ENCODE assay signal across 9 mouse cellular contexts in the genomic region with DNA sequence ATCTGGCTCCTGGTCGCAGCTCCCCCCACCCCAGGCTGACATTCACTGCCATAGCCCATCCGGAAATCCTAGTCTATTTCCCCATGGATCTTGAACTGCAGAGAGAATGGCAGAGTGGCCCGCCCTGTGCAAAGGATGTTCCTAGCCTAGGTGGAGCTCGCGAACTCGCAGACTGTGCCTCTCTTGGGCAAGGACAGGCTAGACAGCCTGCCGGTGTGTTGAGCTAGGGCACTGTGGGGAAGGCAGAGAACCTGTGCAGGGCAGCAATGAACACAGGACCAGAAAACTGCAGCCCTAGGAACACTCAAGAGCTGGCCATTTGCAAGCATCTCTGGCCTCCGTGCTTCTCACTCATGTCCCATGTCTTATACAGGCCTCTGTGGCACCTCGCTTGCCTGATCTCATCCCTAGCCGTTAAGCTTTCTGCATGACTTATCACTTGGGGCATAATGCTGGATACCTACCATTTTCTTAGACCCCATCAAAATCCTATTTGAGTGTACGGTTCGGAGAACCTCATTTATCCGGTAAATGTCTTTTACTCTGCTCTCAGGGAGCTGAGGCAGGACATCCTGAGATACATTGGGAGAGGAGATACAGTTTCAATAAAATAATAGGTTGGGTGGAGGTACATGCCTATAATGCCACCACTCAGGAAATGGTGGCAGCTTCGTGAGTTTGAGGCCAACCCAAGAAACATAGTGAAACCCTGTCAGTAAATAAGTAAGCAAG. TPM values are rescaled to one million over a fixed set of nuclear protein-coding genes. Genes with fewer than 3 reads are reported as not detected.
DNase-seq lines count a peak whose midpoint lies in the region; ATAC-seq and TF ChIP-seq lines count a peak whose summit lies in the region.
"Had no signal": no experiment of that assay in that cellular context is flagged by ENCODE, and none has a peak within 500 bp of the region (broad histone marks: within the 10 kb centered on the region; RNA-seq: fewer than 3 reads in every experiment).

No protein-coding gene starts in this region.

- H3K4me1 ChIP-seq in heart, embryonic 14.5 days (ENCODE audit: control insufficient read depth in 2 of 2, insufficient read depth in 2 of 2, low read length in 2 of 2), result peaks cover 8 to 14% of the 10 kb centered on the region in 2 experiments; a peak in 3 of 4 replicates
- no peaks in the 10 kb centered on the region for H3K4me1 ChIP-seq in cerebellum, adult 2 months (ENCODE audit: control insufficient read depth, insufficient read depth, low read length)
- peaks cover 14% of the 10 kb centered on the region for H3K4me1 ChIP-seq in limb, embryonic 12.5 days (replicated peaks)

- TF ChIP-seq CTCF in cerebellum, adult 2 months (IDR thresholded peaks at IDR 0.05; ENCODE audit: borderline replicate concordance, insufficient read depth, low read depth, low read length), result 0 out of 2 replicates have a peak, but pooled peaks have one; percentile 1

- no peak overlapping the region for H3K9ac ChIP-seq in heart, embryonic 14.5 days (ENCODE audit: low read length)
- H3K9ac ChIP-seq in limb, embryonic 12.5 days (replicated peaks), result no peak overlapping the region

- peak overlapping the region; percentile 65 for H3K4me2 ChIP-seq in heart, embryonic 14.5 days (ENCODE audit: low read length)
- H3K4me2 ChIP-seq in limb, embryonic 12.5 days, result peak overlapping the region; percentile 75; the same call in 1 of the 2 replicates

- no peaks in the 10 kb centered on the region for H3K36me3 ChIP-seq in heart, embryonic 14.5 days (ENCODE audit: control insufficient read depth, insufficient read depth, low read length)
- H3K36me3 ChIP-seq in limb, embryonic 12.5 days, result no peaks in the 10 kb centered on the region

- no peaks in the 10 kb centered on the region for H3K9me3 ChIP-seq in heart, embryonic 14.5 days (ENCODE audit: control insufficient read depth, low read length)
- H3K9me3 ChIP-seq in limb, embryonic 12.5 days, result no peaks in the 10 kb centered on the region

- peaks cover 45% of the 10 kb centered on the region for H3K27me3 ChIP-seq in heart, embryonic 14.5 days (ENCODE audit: control insufficient read depth, insufficient read depth, low read length)
- H3K27me3 ChIP-seq in cerebellum, adult 2 months (ENCODE audit: control insufficient read depth, insufficient read depth, low read length), result no peaks in the 10 kb centered on the region
- peaks cover 62% of the 10 kb centered on the region for H3K27me3 ChIP-seq in limb, embryonic 12.5 days

- peak overlapping the region in 1 of 2 experiments; percentile 36; a peak in 1 of 4 replicates for H3K4me3 ChIP-seq in heart, embryonic 14.5 days (ENCODE audit: control insufficient read depth in 1 of 2, insufficient read depth in 1 of 2, low read depth in 1 of 2, low read length in 2 of 2)
- peak overlapping the region; percentile 87 for H3K4me3 ChIP-seq in cerebellum, adult 2 months (replicated peaks; ENCODE audit: insufficient read depth, low read depth, low read length)
- H3K4me3 ChIP-seq in limb, embryonic 12.5 days (replicated peaks), result no peak overlapping the region

- no peak for ATAC-seq in heart, embryonic 14.5 days (ENCODE audit: insufficient number of reproducible peaks, insufficient read depth, low FRiP score, low read depth)
- ATAC-seq in limb, embryonic 12.5 days (ENCODE audit: insufficient number of reproducible peaks, insufficient read depth, low FRiP score, low TSS enrichment, low read depth), result no peak

- intact Hi-C loops in heart, postnatal 25 days (cut with DNase I), result no loop called here

- no peak overlapping the region for H3K27ac ChIP-seq in heart, embryonic 14.5 days (replicated peaks in 1 of 2; ENCODE audit: control insufficient read depth in 1 of 2, insufficient read depth in 1 of 2, low read depth in 2 of 2, low read length in 2 of 2)
- H3K27ac ChIP-seq in cerebellum, adult 2 months (ENCODE audit: insufficient read depth, low read length), result no peak overlapping the region
- H3K27ac ChIP-seq in limb, embryonic 12.5 days, result no peak overlapping the region

- no peak for DNase-seq in heart, postnatal 25 days (ENCODE audit: low spot score)
- peak; percentile 59 for DNase-seq in CD4-positive helper T cell, adult 2 months (ENCODE audit: low read depth, low spot score)
- DNase-seq in cerebellum, adult 2 months, result peak; percentile 62
- DNase-seq in spleen, postnatal 14 days (ENCODE audit: low spot score in 2 of 2), result no peak
- DNase-seq in kidney, postnatal 36 days, result no peak
- DNase-seq in adipocyte (ENCODE audit: low spot score), result no peak

- no peak for TF ChIP-seq POLR2A in cerebellum, adult 2 months (IDR thresholded peaks at IDR 0.05; ENCODE audit: borderline replicate concordance, insufficient read depth, low read length)

- WGBS in heart, embryonic 14.5 days, result 39% methylated on average over 14 of the region's 14 CpGs
- 64% methylated on average over 14 of the region's 14 CpGs for WGBS in cerebellum, adult 2 months
- WGBS in limb, embryonic 12.5 days, result 44% methylated on average over 14 of the region's 14 CpGs

RNA-seq across cellular contexts. Expression of gene Thy1, which starts 1.4 kb away (rescaled TPM):
- 2.5 and 2.7 TPM in 2 replicates for polyA plus RNA-seq in heart, embryonic 14.5 days (2014; fragmentation: Nextera tagmentation; extraction: Ambion mirVana)
- 10 to 100 TPM; 13.9 to 22.2 TPM for total RNA-seq in heart, postnatal 25 days (2021)
- 860 and 925 TPM in 2 replicates for polyA plus RNA-seq in cerebellum, adult 2 months (2012; rRNA removed)
- 0.47 TPM in 1 of 2 replicates, not detected in the other for polyA plus RNA-seq in limb, embryonic 12.5 days (2016; fragmentation: Nextera tagmentation; extraction: Ambion mirVana)
- total RNA-seq: granulocyte monocyte progenitor cell, adult 5-6 weeks had no signal

RNA-seq across cellular contexts. Expression of gene Usp2, which starts 22.2 kb away (rescaled TPM):
- polyA plus RNA-seq in heart, embryonic 14.5 days (2014; fragmentation: Nextera tagmentation; extraction: Ambion mirVana), result 73.5 and 80.7 TPM in 2 replicates
- total RNA-seq in heart, postnatal 25 days (2021), result 100 to 1,000 TPM in 1 of 2 experiments, 10 to 100 TPM in 1; 77.7 to 191 TPM
- 43.5 and 47.1 TPM in 2 replicates for polyA plus RNA-seq in cerebellum, adult 2 months (2012; rRNA removed)
- polyA plus RNA-seq in limb, embryonic 12.5 days (2016; fragmentation: Nextera tagmentation; extraction: Ambion mirVana), result 8.5 and 11.0 TPM in 2 replicates

RNA-seq across cellular contexts. Expression of gene Mfrp, which starts 56.9 kb away (rescaled TPM):
- polyA plus RNA-seq in heart, embryonic 14.5 days (2014; fragmentation: Nextera tagmentation; extraction: Ambion mirVana), result not detected in 2 replicates
- total RNA-seq in heart, postnatal 25 days (2021), result not detected
- 2.7 and 7.3 TPM in 2 replicates for polyA plus RNA-seq in cerebellum, adult 2 months (2012; rRNA removed)
- 0.29 and 0.40 TPM in 2 replicates for polyA plus RNA-seq in limb, embryonic 12.5 days (2016; fragmentation: Nextera tagmentation; extraction: Ambion mirVana)

Comparison
In these comparisons a context has a peak if more than half of its experiments do, and no peak if none do; other contexts are left out.
1. DNase-seq: peak in CD4-positive helper T cell, adult 2 months (single experiment) and cerebellum, adult 2 months (2 of 2); none in heart, postnatal 25 days (single experiment), spleen, postnatal 14 days (0 of 2), kidney, postnatal 36 days (0 of 2) and adipocyte (single experiment).
2. RNA of gene Thy1, which starts 1.4 kb away (polyA plus RNA-seq): 860 to 925 TPM in cerebellum, adult 2 months; 2.5 to 2.7 TPM in heart, embryonic 14.5 days and 0.47 TPM in limb, embryonic 12.5 days; every median in the first group is over 100 times any median in the second.